Mouse (Mus musculus) layer of hippocampus, postnatal 14 days (tissue): Measurements from ENCODE around the gene Phc3. TPM values are rescaled to one million over a fixed set of nuclear protein-coding genes. Genes with fewer than 3 reads are reported as not detected.

Source experiments
- DNase-seq, 2 experiments: peaks; one replicate each; pipeline ENCODE4 v3.0.0; 2021 to 2022; ENCODE audit warnings: low spot score in 2 of 2, mixed read lengths in 1 of 2
- long read RNA-seq, 2 experiments: library from polyadenylated mRNA; stranded (forward); transcript quantifications; one replicate each; pipeline ENCODE4 v2.0.0; 2021
- total RNA-seq, 2 experiments: library from RNA; stranded (reverse); gene quantifications; 2 replicates each; pipeline ENCODE4 v1.2.3; 2021

Phc3 gene
- 10 to 100 TPM; 37.0 to 37.9 TPM for total RNA-seq
- long read RNA-seq, experiment 1, partial matches to known transcripts = 0 of 3 reads
- long read RNA-seq, experiment 1, other reads (novel, unspliced or antisense) = 3 of 3 reads
- long read RNA-seq, experiment 2, partial matches to known transcripts = 1 of 3 reads
- long read RNA-seq, experiment 2, other reads (novel, unspliced or antisense) = 2 of 3 reads

- DNase-seq = peak; percentile 93 to 96
Observed at GRCm38 (mm10) chr3:30969104-30969581, at the start of gene Phc3. TSS of gene Phc3 (minus strand) at chr3:30969415.

GRCm38 (mm10) chr3:31017652-31018051 lies 48.4 kb upstream of the Phc3 start:
- DNase-seq = no peak

- no peak for DNase-seq
Observed at GRCm38 (mm10) chr3:31016594-31017196, 47.5 kb upstream of the Phc3 start.

GRCm38 (mm10) chr3:31015682-31016443 lies 46.6 kb upstream of the Phc3 start:
- no peak for DNase-seq

- DNase-seq = no peak
Observed at GRCm38 (mm10) chr3:31014374-31014773, 45.2 kb upstream of the Phc3 start.

- no peak for DNase-seq
Observed at GRCm38 (mm10) chr3:31004320-31005209, 35.4 kb upstream of the Phc3 start.

GRCm38 (mm10) chr3:31001048-31001676 lies 31.9 kb upstream of the Phc3 start:
- DNase-seq = no peak

- DNase-seq = no peak
Observed at GRCm38 (mm10) chr3:31000018-31000407, 30.8 kb upstream of the Phc3 start.

- DNase-seq = no peak
Observed at GRCm38 (mm10) chr3:30999401-31000017, 30.3 kb upstream of the Phc3 start.

- DNase-seq = no peak
Observed at GRCm38 (mm10) chr3:30996688-30997014, 27.4 kb upstream of the Phc3 start.

- DNase-seq = peak in 1 of 2 experiments; percentile 40
Observed at GRCm38 (mm10) chr3:30995899-30996687, 26.9 kb upstream of the Phc3 start.

- peak; percentile 91 to 94 for DNase-seq
Observed at GRCm38 (mm10) chr3:30995283-30995898, 26.2 kb upstream of the Phc3 start, which contains the start of gene Prkci. TSS of gene Prkci (plus strand) at chr3:30995747.

- no peak for DNase-seq
Observed at GRCm38 (mm10) chr3:30994859-30995258, 25.6 kb upstream of the Phc3 start.

GRCm38 (mm10) chr3:30993066-30993573 lies 23.9 kb upstream of the Phc3 start:
- no peak for DNase-seq

GRCm38 (mm10) chr3:30992161-30992560 lies 22.9 kb upstream of the Phc3 start:
- DNase-seq = no peak

- no peak for DNase-seq
Observed at GRCm38 (mm10) chr3:30987396-30988318, 18.4 kb upstream of the Phc3 start.

- DNase-seq = no peak
Observed at GRCm38 (mm10) chr3:30982924-30983536, 13.8 kb upstream of the Phc3 start.
